In genomic region chr6:51585980-51586379, GRCm38 (mm10) we compare ENCODE assay signal across 8 mouse cellular contexts.
DNase-seq lines count a peak whose midpoint lies in the region; ATAC-seq and TF ChIP-seq lines count a peak whose summit lies in the region.
"Had no signal": no experiment of that assay in that cellular context is flagged by ENCODE, and none has a peak within 500 bp of the region (broad histone marks: within the 10 kb centered on the region; RNA-seq: fewer than 3 reads in every experiment).

No protein-coding gene starts in this region.

- H3K9ac ChIP-seq in heart, postnatal 0 days (replicated peaks; ENCODE audit: low read depth, low read length) = no peak overlapping the region
- H3K9ac ChIP-seq: heart, embryonic 15.5 days had no signal

- H3K27me3 ChIP-seq in heart, postnatal 0 days (ENCODE audit: control insufficient read depth, insufficient read depth, low read length) = no peaks in the 10 kb centered on the region
- H3K27me3 ChIP-seq: heart, embryonic 15.5 days had no signal

- 22% methylated on average over 8 of the region's 8 CpGs for WGBS in heart, postnatal 0 days
- WGBS in large intestine, adult 2 months = 19% methylated on average over 8 of the region's 8 CpGs

- DNase-seq in ES-CJ7 (ENCODE audit: low read depth, low spot score) (peak; percentile 59), adipocyte (ENCODE audit: low spot score) (peak; percentile 86)
- DNase-seq in heart, postnatal 0 days (ENCODE audit: low spot score) = peak; percentile 70
- DNase-seq in large intestine, adult 2 months (ENCODE audit: low read depth, low spot score) = peak; percentile 36
- peak; percentile 80 for DNase-seq in lung, postnatal 36 days
- DNase-seq in retina, postnatal 7 days (ENCODE audit: low read depth, low spot score) = peak; percentile 63

- H3K9me3 ChIP-seq in heart, postnatal 0 days (replicated peaks; ENCODE audit: control insufficient read depth, low read length) = no peaks in the 10 kb centered on the region
- H3K9me3 ChIP-seq: heart, embryonic 15.5 days had no signal

- no peak overlapping the region for H3K4me2 ChIP-seq in heart, postnatal 0 days (ENCODE audit: low read depth, low read length)
- H3K4me2 ChIP-seq: heart, embryonic 15.5 days had no signal

- H3K27ac ChIP-seq in heart, postnatal 0 days (ENCODE audit: low read depth) = no peak overlapping the region
- H3K27ac ChIP-seq: heart, embryonic 15.5 days had no signal

- peaks cover 5% of the 10 kb centered on the region; the same call in 1 of the 2 replicates for H3K36me3 ChIP-seq in heart, postnatal 0 days (replicated peaks; ENCODE audit: control insufficient read depth, insufficient read depth, low read length)
- H3K36me3 ChIP-seq: heart, embryonic 15.5 days had no signal

- TF ChIP-seq CTCF in heart, postnatal 0 days (IDR thresholded peaks at IDR 0.05; ENCODE audit: low read depth) = peak; percentile 86

- no peak for TF ChIP-seq EP300 in heart, postnatal 0 days (IDR thresholded peaks at IDR 0.05; ENCODE audit: low read depth)

- no peaks in the 10 kb centered on the region for H3K4me1 ChIP-seq in heart, postnatal 0 days (ENCODE audit: control insufficient read depth, insufficient read depth)
- H3K4me1 ChIP-seq: heart, embryonic 15.5 days had no signal

- peak; percentile 86 for ATAC-seq in common myeloid progenitor, adult 5-6 weeks (replicated peaks; ENCODE audit: low read depth, poor library complexity, severe bottlenecking)
- peak; percentile 53; the same call in 1 of the 2 replicates for ATAC-seq in heart, postnatal 0 days (ENCODE audit: insufficient read depth, low read depth)

- H3K4me3 ChIP-seq in heart, postnatal 0 days (ENCODE audit: low read depth, low read length) = no peak overlapping the region
- H3K4me3 ChIP-seq: heart, embryonic 15.5 days had no signal

Comparison
In these comparisons a context has a peak if more than half of its experiments do, and no peak if none do; other contexts are left out.
1. DNase-seq: peak in every context shown above with its lines; median percentile 86 in adipocyte; 80 in lung, postnatal 36 days; 70 in heart, postnatal 0 days; 63 in retina, postnatal 7 days; 59 in ES-CJ7; 36 in large intestine, adult 2 months.